24 mouse cellular contexts compared by ENCODE assay signal in genomic region chr6:113969751-113970150, GRCm38 (mm10).
DNase-seq lines count a peak whose midpoint lies in the region; ATAC-seq and TF ChIP-seq lines count a peak whose summit lies in the region.
"Had no signal": no experiment of that assay in that cellular context is flagged by ENCODE, and none has a peak within 500 bp of the region (broad histone marks: within the 10 kb centered on the region; RNA-seq: fewer than 3 reads in every experiment).

No protein-coding gene starts in this region.

- no peak overlapping the region for H3K9ac ChIP-seq in midbrain, embryonic 11.5 days (ENCODE audit: low read length)
- H3K9ac ChIP-seq in midbrain, embryonic 16.5 days (ENCODE audit: low read depth, low read length): no peak overlapping the region
- H3K9ac ChIP-seq: forebrain, embryonic 13.5 days; heart, embryonic 12.5 days; heart, embryonic 15.5 days; hindbrain, embryonic 15.5 days had no signal

- no peak for TF ChIP-seq POLR2A in cortical plate, adult 2 months (IDR thresholded peaks at IDR 0.05; ENCODE audit: extremely low read depth, insufficient read depth, low read length)

- WGBS in midbrain, embryonic 11.5 days: 38% methylated on average over 3 of the region's 3 CpGs
- 30% methylated on average over 3 of the region's 3 CpGs for WGBS in midbrain, embryonic 16.5 days

- H3K4me2 ChIP-seq in midbrain, embryonic 11.5 days: no peak overlapping the region
- no peak overlapping the region for H3K4me2 ChIP-seq in midbrain, embryonic 16.5 days (ENCODE audit: low read length)
- H3K4me2 ChIP-seq: forebrain, embryonic 13.5 days; heart, embryonic 12.5 days; heart, embryonic 15.5 days; hindbrain, embryonic 15.5 days had no signal

- H3K27ac ChIP-seq in layer of hippocampus, adult 2 months: peak overlapping the region; percentile 24
- no peak overlapping the region for H3K27ac ChIP-seq in midbrain, embryonic 11.5 days (ENCODE audit: low read depth, low read length)
- H3K27ac ChIP-seq in midbrain, embryonic 16.5 days (ENCODE audit: low read length): no peak overlapping the region
- H3K27ac ChIP-seq in cortical plate, adult 2 months (ENCODE audit: insufficient read depth, low read length): peak overlapping the region; percentile 87
- H3K27ac ChIP-seq: forebrain, embryonic 13.5 days; heart, embryonic 15.5 days; hindbrain, embryonic 10.5 days; hindbrain, embryonic 15.5 days had no signal

- H3K27me3 ChIP-seq in midbrain, embryonic 11.5 days (ENCODE audit: control insufficient read depth, insufficient read depth, low read length): no peaks in the 10 kb centered on the region
- no peaks in the 10 kb centered on the region for H3K27me3 ChIP-seq in midbrain, embryonic 16.5 days (ENCODE audit: control insufficient read depth, insufficient read depth, low read depth, low read length)
- H3K27me3 ChIP-seq: forebrain, embryonic 13.5 days; hindbrain, embryonic 15.5 days had no signal

- H3K4me3 ChIP-seq in layer of hippocampus, adult 2 months: no peak overlapping the region
- H3K4me3 ChIP-seq in midbrain, embryonic 11.5 days (ENCODE audit: low read depth, low read length): no peak overlapping the region
- no peak overlapping the region for H3K4me3 ChIP-seq in midbrain, embryonic 16.5 days (ENCODE audit: low read depth, low read length)
- no peak overlapping the region for H3K4me3 ChIP-seq in cortical plate, adult 2 months (ENCODE audit: insufficient read depth, low read length)
- H3K4me3 ChIP-seq: forebrain, embryonic 10.5 days; forebrain, embryonic 13.5 days; heart, embryonic 12.5 days; heart, embryonic 15.5 days; hindbrain, embryonic 10.5 days; hindbrain, embryonic 15.5 days had no signal

- TF ChIP-seq CTCF in layer of hippocampus, adult 2 months (conservative IDR thresholded peaks at IDR 0.05): no peak
- no peak for TF ChIP-seq CTCF in cortical plate, adult 2 months (IDR thresholded peaks at IDR 0.05; ENCODE audit: extremely low read depth, insufficient read depth, low read length)

- no peak for DNase-seq in layer of hippocampus, adult 2 months (ENCODE audit: low spot score in 2 of 2)
- DNase-seq in layer of hippocampus, postnatal 10 days (ENCODE audit: low spot score in 2 of 2): no peak
- DNase-seq in midbrain, embryonic 11.5 days (ENCODE audit: low spot score, missing footprints): peak; percentile 51
- DNase-seq in retina, embryonic 14.5 days (ENCODE audit: low spot score): no peak
- DNase-seq: adrenal gland, adult 2 months; adrenal gland, postnatal 14 days; cerebellum, adult 11-12 months; cerebellum, adult 8-10 months; cerebellum, postnatal 10 days; cerebellum, postnatal 36 days; gastrocnemius, postnatal 25 days; heart, adult 18-20 months; heart, postnatal 10 days; heart, postnatal 36 days had no signal

- no peaks in the 10 kb centered on the region for H3K9me3 ChIP-seq in midbrain, embryonic 11.5 days (ENCODE audit: control insufficient read depth, low read length)
- no peaks in the 10 kb centered on the region for H3K9me3 ChIP-seq in midbrain, embryonic 16.5 days (replicated peaks; ENCODE audit: control insufficient read depth, low read length, poor library complexity, severe bottlenecking)
- H3K9me3 ChIP-seq: forebrain, embryonic 10.5 days; forebrain, embryonic 13.5 days; heart, embryonic 12.5 days; heart, embryonic 15.5 days; hindbrain, embryonic 10.5 days; hindbrain, embryonic 15.5 days had no signal

- ATAC-seq in midbrain, embryonic 11.5 days (ENCODE audit: low FRiP score): no peak
- no peak for ATAC-seq in midbrain, embryonic 16.5 days
- ATAC-seq: CD4-positive, CD25-positive, alpha-beta regulatory T cell, adult 4 months; forebrain, embryonic 13.5 days; forebrain, embryonic 16.5 days had no signal

- no peaks in the 10 kb centered on the region for H3K36me3 ChIP-seq in midbrain, embryonic 11.5 days (ENCODE audit: control insufficient read depth, insufficient read depth, low read length)
- no peaks in the 10 kb centered on the region for H3K36me3 ChIP-seq in midbrain, embryonic 16.5 days (ENCODE audit: control insufficient read depth, insufficient read depth, low read length)
- H3K36me3 ChIP-seq: forebrain, embryonic 10.5 days; heart, embryonic 12.5 days; heart, embryonic 15.5 days; hindbrain, embryonic 10.5 days; hindbrain, embryonic 15.5 days had no signal

- peaks cover 2% of the 10 kb centered on the region; the same call in 1 of the 2 replicates for H3K4me1 ChIP-seq in midbrain, embryonic 11.5 days (ENCODE audit: control insufficient read depth, insufficient read depth, low read length)
- H3K4me1 ChIP-seq in midbrain, embryonic 16.5 days (ENCODE audit: control insufficient read depth, insufficient read depth, low read length): no peaks in the 10 kb centered on the region
- peaks cover 24% of the 10 kb centered on the region for H3K4me1 ChIP-seq in cortical plate, adult 2 months (ENCODE audit: control insufficient read depth, insufficient read depth, low read length)
- H3K4me1 ChIP-seq: heart, embryonic 15.5 days had no signal

Comparison
In these comparisons a context has a peak if more than half of its experiments do, and no peak if none do; other contexts are left out.
1. H3K27ac ChIP-seq: peak in layer of hippocampus, adult 2 months (single experiment) and cortical plate, adult 2 months (single experiment); none in midbrain, embryonic 11.5 days (single experiment) and midbrain, embryonic 16.5 days (single experiment).